Mouse (Mus musculus) duodenum, adult 2 months (tissue): Measurements from ENCODE around the gene Serpine3. TPM values are rescaled to one million over a fixed set of nuclear protein-coding genes. Genes with fewer than 3 reads are reported as not detected.

ENCODE experiments used
- polyA plus RNA-seq: library from polyadenylated mRNA; depleted of rRNA; stranded (reverse); fragments of >200 nt; gene quantifications from 2 replicates; pipeline ENCODE4 v1.2.3, GENCODE M21; 2012; ENCODE audit warnings: low replicate concordance; rRNA removed

Gene Serpine3
- polyA plus RNA-seq, result not detected in 2 replicates

DNA sequence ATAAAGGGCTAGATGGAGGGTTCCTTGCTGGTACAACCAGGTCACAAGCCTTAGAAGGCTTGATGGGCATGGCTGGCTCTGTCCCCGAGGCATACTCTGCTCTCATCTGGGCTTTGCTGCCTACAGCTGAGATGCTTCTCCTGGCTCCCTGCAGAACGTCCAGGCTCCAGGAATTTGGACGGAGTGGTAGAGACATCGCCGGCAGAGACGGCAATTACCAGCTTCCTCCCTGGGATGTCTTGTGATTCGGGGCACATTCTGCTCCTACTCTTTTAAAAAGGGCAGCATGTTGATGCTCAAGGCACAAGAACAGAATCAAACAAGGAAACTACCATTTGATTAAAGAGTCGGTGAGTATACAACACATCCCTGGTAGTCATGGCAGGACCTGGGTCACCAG lies at the start of gene Serpine3:
Gene Serpine3 (plus strand): TSS at position 301 of the 400 bp plus-strand sequence.

Other genes starting within 250 kb of the Serpine3 start
- gene Gucy1b2, start 207.4 kb upstream of the Serpine3 start, polyA plus RNA-seq, result not detected in 2 replicates
- gene Fam124a, start 107.9 kb upstream of the Serpine3 start, polyA plus RNA-seq, result 1.9 and 4.2 TPM in 2 replicates
- not detected in 2 replicates for gene Gm4131, start 96.7 kb upstream of the Serpine3 start, polyA plus RNA-seq
- gene Ints6, start 97.5 kb downstream of the Serpine3 start, polyA plus RNA-seq, result 2.9 and 3.3 TPM in 2 replicates
- gene Wdfy2, start 174.0 kb downstream of the Serpine3 start, polyA plus RNA-seq, result 1.4 and 1.8 TPM in 2 replicates